Mouse (Mus musculus) neural tube, embryonic 15.5 days (tissue): ENCODE results near the gene Mapk1. TPM values are rescaled to one million over a fixed set of nuclear protein-coding genes. Genes with fewer than 3 reads are reported as not detected.

ENCODE experiments used
- ATAC-seq: fragments of 200-750 bp; cut with Nextera tagmentation; 2 replicates; pipeline ENCODE4 v1.8.0; 2017; ENCODE audit warnings: mild to moderate bottlenecking, moderate TSS enrichment, moderate library complexity; ENCODE audit not compliant: low FRiP score
- H3K27ac ChIP-seq: fragments of 300-500 bp; sonication (generic); replicated peaks from 2 replicates; pipeline ENCODE4 v1.5.1; 2015; ENCODE audit warnings: mild to moderate bottlenecking, inconsistent platforms
- H3K27me3 ChIP-seq: fragments of 300-500 bp; sonication (generic); replicated peaks from 2 replicates; pipeline ENCODE4 v1.6.1; 2015; ENCODE audit warnings: inconsistent platforms
- H3K36me3 ChIP-seq: fragments of 300-500 bp; sonication (generic); 2 replicates; pipeline ENCODE4 v1.6.1; 2015; ENCODE audit warnings: inconsistent platforms
- H3K4me1 ChIP-seq: fragments of 300-500 bp; sonication (generic); 2 replicates; pipeline ENCODE4 v1.6.1; 2015; ENCODE audit warnings: inconsistent platforms
- H3K4me2 ChIP-seq: fragments of 300-500 bp; sonication (generic); 2 replicates; pipeline ENCODE4 v1.6.1; 2015; ENCODE audit warnings: inconsistent platforms, mild to moderate bottlenecking, moderate library complexity
- H3K4me3 ChIP-seq: fragments of 300-500 bp; sonication (generic); replicated peaks from 2 replicates; pipeline ENCODE4 v1.5.1; 2015; ENCODE audit warnings: mild to moderate bottlenecking, inconsistent platforms
- H3K9ac ChIP-seq: fragments of 300-500 bp; sonication (generic); replicated peaks from 2 replicates; pipeline ENCODE4 v1.6.1; 2015; ENCODE audit warnings: mild to moderate bottlenecking, inconsistent platforms
- H3K9me3 ChIP-seq: fragments of 300-500 bp; sonication (generic); replicated peaks from 2 replicates; pipeline ENCODE4 v1.6.1; 2016; ENCODE audit warnings: inconsistent platforms
- WGBS: fragments of 180-500 bp; shearing (Covaris S2); methylation state at CpG from one replicate; pipeline ENCODE4 v1.1.7; 2015; ENCODE audit warnings: mixed read lengths; 5-methylcytosine and 5-hydroxymethylcytosine counted together
- polyA plus RNA-seq: library from polyadenylated mRNA; unstranded; fragments of >200 nt; fragmentation: Nextera tagmentation; extraction: Ambion mirVana; gene quantifications from 2 replicates; pipeline ENCODE4 v1.2.1, GENCODE M21; 2015

The Mapk1 gene
- polyA plus RNA-seq, 1 experiment from 2014 or later = 184 TPM

GRCm38 (mm10) chr16:17088346-17088745 lies 105.2 kb downstream of the Mapk1 start:
- Histone ChIP-seq H3K9me3 (no peaks in the 10 kb centered on the region), H3K4me3 (no peak overlapping the region), H3K36me3 (peaks cover 96% of the 10 kb centered on the region), H3K9ac (no peak overlapping the region), H3K4me1 (no peaks in the 10 kb centered on the region), H3K27me3 (no peaks in the 10 kb centered on the region), H3K27ac (no peak overlapping the region; the same call in 1 of the 2 replicates), H3K4me2 (no peak overlapping the region)
- 66% methylated on average over 3 of the region's 3 CpGs for WGBS
- no peak for ATAC-seq

- Histone ChIP-seq H3K4me1 (no peaks in the 10 kb centered on the region), H3K4me3 (no peak overlapping the region), H3K4me2 (no peak overlapping the region), H3K27ac (no peak overlapping the region), H3K27me3 (no peaks in the 10 kb centered on the region), H3K9ac (no peak overlapping the region), H3K36me3 (peaks cover 87% of the 10 kb centered on the region), H3K9me3 (no peaks in the 10 kb centered on the region)
- ATAC-seq = no peak
- WGBS = 97% methylated on average over 3 of the region's 3 CpGs
Measured at GRCm38 (mm10) chr16:17096938-17097337, 113.8 kb downstream of the Mapk1 start.

Other genes starting within 250 kb of the Mapk1 start
- 13.9 and 16.3 TPM in 2 replicates for gene Spag6l, start 153.9 kb upstream of the Mapk1 start, polyA plus RNA-seq
- 0.57 TPM in 1 of 2 replicates, not detected in the other for gene Igll1, start 119.4 kb upstream of the Mapk1 start, polyA plus RNA-seq
- gene Top3b, start 112.6 kb upstream of the Mapk1 start, polyA plus RNA-seq = 69.8 and 70.6 TPM in 2 replicates
- gene Vpreb1, start 112.5 kb upstream of the Mapk1 start, polyA plus RNA-seq = 1.5 and 1.6 TPM in 2 replicates
- gene Ppm1f, start 86.9 kb upstream of the Mapk1 start, polyA plus RNA-seq = 25.6 and 27.8 TPM in 2 replicates
- gene Ypel1, start 86.3 kb downstream of the Mapk1 start, polyA plus RNA-seq = 77.5 and 94.9 TPM in 2 replicates
- gene Ppil2, start 127.9 kb downstream of the Mapk1 start, polyA plus RNA-seq = 134 and 143 TPM in 2 replicates
- gene 2610318N02Rik, start 141.8 kb downstream of the Mapk1 start, polyA plus RNA-seq = 13.1 and 16.2 TPM in 2 replicates
- 38.4 and 57.3 TPM in 2 replicates for gene Sdf2l1, start 149.0 kb downstream of the Mapk1 start, polyA plus RNA-seq
- gene Ydjc, start 161.2 kb downstream of the Mapk1 start, polyA plus RNA-seq = 45.6 and 52.3 TPM in 2 replicates
- gene Ccdc116, start 163.8 kb downstream of the Mapk1 start, polyA plus RNA-seq = 2.7 and 3.5 TPM in 2 replicates
- gene Ube2l3, start 219.3 kb downstream of the Mapk1 start, polyA plus RNA-seq = 288 and 306 TPM in 2 replicates
- 1.9 and 2.1 TPM in 2 replicates for gene Rimbp3, start 225.2 kb downstream of the Mapk1 start, polyA plus RNA-seq